Mouse (Mus musculus) intestine, postnatal 0 days (tissue): ENCODE measurements around the gene Ccdc40. TPM values are rescaled to one million over a fixed set of nuclear protein-coding genes. Genes with fewer than 3 reads are reported as not detected.

Experiments used
- ATAC-seq: fragments of 200-750 bp; cut with Nextera tagmentation; 2 replicates; pipeline ENCODE4 v1.8.0; 2017; ENCODE audit warnings: mild to moderate bottlenecking, moderate TSS enrichment, moderate library complexity
- H3K27ac ChIP-seq: fragments of 300-500 bp; sonication (generic); 2 replicates; pipeline ENCODE4 v1.5.1; 2014; ENCODE audit warnings: mild to moderate bottlenecking, low read depth, low read length, moderate library complexity
- H3K27me3 ChIP-seq: fragments of 300-500 bp; sonication (generic); replicated peaks from 2 replicates; pipeline ENCODE4 v1.6.1; 2014; ENCODE audit warnings: low read length, mixed read lengths; ENCODE audit not compliant: control insufficient read depth, insufficient read depth
- H3K36me3 ChIP-seq: fragments of 300-500 bp; sonication (generic); 2 replicates; pipeline ENCODE4 v1.6.1; 2014; ENCODE audit warnings: mild to moderate bottlenecking, moderate library complexity; ENCODE audit not compliant: control insufficient read depth, insufficient read depth
- H3K4me1 ChIP-seq: fragments of 300-500 bp; sonication (generic); replicated peaks from 2 replicates; pipeline ENCODE4 v1.6.1; 2014; ENCODE audit warnings: antibody characterized with exemption, low read length, mixed read lengths; ENCODE audit not compliant: control insufficient read depth, insufficient read depth
- H3K4me2 ChIP-seq: fragments of 300-500 bp; sonication (generic); replicated peaks from 2 replicates; pipeline ENCODE4 v1.6.1; 2014; ENCODE audit warnings: low read depth, mild to moderate bottlenecking, moderate library complexity
- H3K4me3 ChIP-seq: fragments of 300-500 bp; sonication (generic); 2 replicates; pipeline ENCODE4 v1.5.1; 2014; ENCODE audit warnings: low read depth, low read length
- H3K9ac ChIP-seq: fragments of 300-500 bp; sonication (generic); 2 replicates; pipeline ENCODE4 v1.6.1; 2014; ENCODE audit warnings: mild to moderate bottlenecking, low read depth, low read length
- H3K9me3 ChIP-seq: fragments of 300-500 bp; sonication (generic); 2 replicates; pipeline ENCODE4 v1.6.1; 2016; ENCODE audit warnings: mixed run types; ENCODE audit not compliant: control insufficient read depth
- CTCF ChIP-seq: sonication (generic); IDR thresholded peaks from 2 replicates; pipeline ENCODE4 v1.5.1; 2016; ENCODE audit warnings: low read depth, mild to moderate bottlenecking, control low read depth, antibody characterized with exemption, moderate library complexity
- WGBS: fragments of 180-500 bp; shearing (Covaris S2); extraction: QIAGEN DNeasy Blood & Tissue Kit; methylation state at CpG from one replicate; pipeline ENCODE4 v1.1.7; 2014; 5-methylcytosine and 5-hydroxymethylcytosine counted together
- polyA plus RNA-seq: library from polyadenylated mRNA; unstranded; fragments of >200 nt; fragmentation: Nextera tagmentation; extraction: Ambion mirVana; gene quantifications from 2 replicates; pipeline ENCODE4 v1.2.1, GENCODE M21; 2015

Gene Ccdc40
- polyA plus RNA-seq, 1 experiment from 2014 or later, result 1.5 TPM

- Histone ChIP-seq H3K27me3 (no peaks in the 10 kb centered on the region), H3K9ac (peak within 1 kb of the TSS; percentile 94), H3K4me3 (peak within 1 kb of the TSS; percentile 93), H3K4me1 (no peaks in the 10 kb centered on the region), H3K27ac (peak within 1 kb of the TSS; percentile 80), H3K9me3 (no peaks in the 10 kb centered on the region), H3K4me2 (peak within 1 kb of the TSS; percentile 73), H3K36me3 (peaks cover 35% of the 10 kb centered on the region)
- under 1% methylated on average over 89 of the region's 89 CpGs for WGBS
- peak; percentile 96 for ATAC-seq
- TF ChIP-seq CTCF, result no peak
These were observed 71.2 kb downstream of the Ccdc40 start, which contains the start of gene Eif4a3 for GRCm38 (mm10) chr11:119299391-119300245. Gene Eif4a3, minus strand, starts transcription at chr11:119300089.

DNA sequence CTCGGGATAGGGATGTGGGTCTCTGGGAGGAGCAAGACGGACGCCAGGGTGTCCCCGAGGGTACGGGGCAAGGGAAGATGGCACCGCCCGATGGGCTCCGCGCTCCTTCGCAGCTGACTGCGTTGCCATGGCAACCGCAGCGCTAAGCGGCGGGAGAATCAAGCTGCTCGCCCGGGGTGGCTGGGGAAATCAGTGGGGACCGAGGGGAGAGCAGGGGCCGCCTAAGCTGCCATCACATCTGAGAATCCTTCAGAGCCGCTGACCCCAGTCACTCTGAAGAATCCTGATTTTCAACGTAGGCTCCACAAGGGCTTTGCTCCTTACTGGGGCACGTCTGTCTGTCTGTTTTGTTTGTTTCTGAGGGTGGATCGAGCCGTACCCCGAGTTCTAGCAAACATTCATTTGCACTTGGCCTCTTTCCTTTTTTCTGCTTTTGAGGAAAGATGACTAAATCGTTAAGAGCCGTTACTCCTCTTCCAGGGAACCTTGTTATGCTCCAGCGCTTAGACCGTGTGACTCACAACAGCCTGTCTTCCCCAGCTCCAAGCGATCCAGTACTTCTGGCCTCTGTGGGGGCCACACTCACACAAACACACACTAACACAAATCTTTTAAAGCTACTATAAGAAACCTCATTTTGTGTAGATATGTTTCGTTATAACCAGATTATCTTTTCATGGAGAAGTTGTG is 72.0 kb downstream of the Ccdc40 start:
- peak; percentile 58 for ATAC-seq
- TF ChIP-seq CTCF, result peak; percentile 41

DNA sequence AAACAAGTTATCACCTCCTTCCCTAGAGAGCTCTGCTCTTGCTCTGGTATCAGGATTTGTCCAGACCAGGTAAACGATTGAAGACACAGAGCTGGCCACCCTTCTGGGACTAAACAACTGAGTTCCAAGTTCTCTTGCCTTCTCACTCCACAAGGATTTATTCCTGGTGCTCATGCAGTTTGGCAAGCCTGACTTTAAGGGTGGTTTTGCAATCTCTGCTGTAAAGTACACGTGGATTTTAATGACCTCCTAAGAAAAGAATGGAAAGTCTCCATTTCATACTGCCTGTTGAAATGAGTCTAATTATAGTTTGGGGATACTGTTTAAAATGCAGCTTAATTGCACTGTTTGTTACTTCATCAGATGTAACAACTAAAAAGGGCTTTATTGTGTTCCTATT is 72.6 kb downstream of the Ccdc40 start:
- ATAC-seq, result no peak
- Histone ChIP-seq H3K9me3 (no peaks in the 10 kb centered on the region), H3K4me2 (no peak overlapping the region), H3K9ac (peak overlapping the region; percentile 94; the same call in 1 of the 2 replicates), H3K27ac (no peak overlapping the region), H3K4me1 (no peaks in the 10 kb centered on the region), H3K36me3 (peaks cover 21% of the 10 kb centered on the region), H3K27me3 (no peaks in the 10 kb centered on the region), H3K4me3 (no peak overlapping the region)
- no peak for TF ChIP-seq CTCF
- WGBS, result 20% methylated on average over 2 of the region's 2 CpGs

More for the DNA sequence above, 72.0 kb downstream of the Ccdc40 start:
- H3K4me3 ChIP-seq, result peak overlapping the region; percentile 93
- 1% methylated on average over 31 of the region's 31 CpGs for WGBS
- H3K27ac ChIP-seq, result peak overlapping the region; percentile 58
- peak overlapping the region; percentile 94 for H3K9ac ChIP-seq
- peaks cover 27% of the 10 kb centered on the region for H3K36me3 ChIP-seq
- peak overlapping the region; percentile 73 for H3K4me2 ChIP-seq
- H3K9me3 ChIP-seq, result no peaks in the 10 kb centered on the region
- H3K27me3 ChIP-seq, result no peaks in the 10 kb centered on the region
- H3K4me1 ChIP-seq, result no peaks in the 10 kb centered on the region

- Histone ChIP-seq H3K36me3 (no peaks in the 10 kb centered on the region), H3K9me3 (no peaks in the 10 kb centered on the region), H3K27ac (no peak overlapping the region), H3K4me1 (no peaks in the 10 kb centered on the region), H3K9ac (no peak overlapping the region), H3K4me3 (no peak overlapping the region), H3K27me3 (no peaks in the 10 kb centered on the region), H3K4me2 (no peak overlapping the region)
- 0 out of 2 replicates have a peak, but pooled peaks have one; percentile 17 for ATAC-seq
- WGBS, result 47% methylated on average over 16 of the region's 16 CpGs
- peak; percentile 88 for TF ChIP-seq CTCF
These were observed 76.7 kb downstream of the Ccdc40 start for GRCm38 (mm10) chr11:119304904-119305712.

- TF ChIP-seq CTCF, result peak; percentile 18; the same call in 1 of the 2 replicates
- ATAC-seq, result 0 out of 2 replicates have a peak, but pooled peaks have one; percentile 14
- no peaks in the 10 kb centered on the region for H3K4me1 ChIP-seq
- H3K4me2 ChIP-seq, result no peak overlapping the region
- 53% methylated on average over 13 of the region's 13 CpGs for WGBS
- H3K36me3 ChIP-seq, result no peaks in the 10 kb centered on the region
- H3K9ac ChIP-seq, result no peak overlapping the region
- H3K4me3 ChIP-seq, result no peak overlapping the region
- no peaks in the 10 kb centered on the region for H3K27me3 ChIP-seq
- H3K27ac ChIP-seq, result no peak overlapping the region
- no peaks in the 10 kb centered on the region for H3K9me3 ChIP-seq
These were observed 78.6 kb downstream of the Ccdc40 start for GRCm38 (mm10) chr11:119306762-119307657.
